Mouse (Mus musculus) heart, adult 9 months (tissue): ENCODE results near the gene Ggt7.
"Not testable (repeated sequence)": the region's sequence is repeated elsewhere in the genome, so short reads cannot be mapped to it uniquely, and the experiment has no call there.

Experiments used
- DNase-seq, 2 experiments: peaks; one replicate each; pipeline ENCODE4 v3.0.0; 2022; ENCODE audit warnings: low spot score in 2 of 2

Gene Ggt7

GRCm38 (mm10) chr2:155517455-155518423, at the start of gene Ggt7, which contains the start of gene Acss2:
TSS of gene Ggt7 (minus strand) at chr2:155518237.
TSS of gene Acss2 (plus strand) at chr2:155517948.
- peak; percentile 98 to 99 for DNase-seq

- DNase-seq: no peak
Measured at GRCm38 (mm10) chr2:155567751-155568150, 49.7 kb upstream of the Ggt7 start.

- DNase-seq: no peak
Measured at GRCm38 (mm10) chr2:155562934-155563333, 44.9 kb upstream of the Ggt7 start.

GRCm38 (mm10) chr2:155562209-155562608, 44.2 kb upstream of the Ggt7 start:
- DNase-seq: no peak

GRCm38 (mm10) chr2:155554426-155554985, 36.5 kb upstream of the Ggt7 start:
- DNase-seq: no peak

- DNase-seq: no peak
Measured at GRCm38 (mm10) chr2:155552949-155553354, 34.9 kb upstream of the Ggt7 start.

- no peak for DNase-seq
Measured at GRCm38 (mm10) chr2:155552336-155552735, 34.3 kb upstream of the Ggt7 start.

GRCm38 (mm10) chr2:155546955-155547354, 28.9 kb upstream of the Ggt7 start:
- no peak for DNase-seq

GRCm38 (mm10) chr2:155540822-155541458, 22.9 kb upstream of the Ggt7 start:
- DNase-seq: peak; percentile 49 to 70

GRCm38 (mm10) chr2:155539696-155540095, 21.7 kb upstream of the Ggt7 start:
- no peak for DNase-seq

GRCm38 (mm10) chr2:155538463-155539057, 20.5 kb upstream of the Ggt7 start:
- not testable (repeated sequence) for DNase-seq

GRCm38 (mm10) chr2:155537761-155538462, 19.9 kb upstream of the Ggt7 start:
- DNase-seq: no peak

- no peak for DNase-seq
Measured at GRCm38 (mm10) chr2:155536292-155536691, 18.3 kb upstream of the Ggt7 start.

- no peak for DNase-seq
Measured at GRCm38 (mm10) chr2:155527367-155527766, 9.3 kb upstream of the Ggt7 start.

GRCm38 (mm10) chr2:155524378-155524777, 6.3 kb upstream of the Ggt7 start:
- DNase-seq: no peak

- no peak for DNase-seq
Measured at GRCm38 (mm10) chr2:155523706-155524105, 5.7 kb upstream of the Ggt7 start.

GRCm38 (mm10) chr2:155518531-155519270, 664 bp upstream of the Ggt7 start:
- no peak for DNase-seq

- peak; percentile 31 to 71 for DNase-seq
Measured at GRCm38 (mm10) chr2:155515941-155516340, 2.1 kb downstream of the Ggt7 start.

GRCm38 (mm10) chr2:155514666-155515065, 3.4 kb downstream of the Ggt7 start:
- peak; percentile 60 to 65 for DNase-seq

GRCm38 (mm10) chr2:155513543-155513942, 4.5 kb downstream of the Ggt7 start:
- no peak for DNase-seq

GRCm38 (mm10) chr2:155512479-155512878, 5.6 kb downstream of the Ggt7 start:
- peak in 1 of 2 experiments; percentile 55 for DNase-seq
